In genomic region chr6:28397681-28398203, GRCm38 (mm10) we compare ENCODE assay signal across 8 mouse cellular contexts. TPM values are rescaled to one million over a fixed set of nuclear protein-coding genes. Genes with fewer than 3 reads are reported as not detected.
DNase-seq lines count a peak whose midpoint lies in the region; ATAC-seq and TF ChIP-seq lines count a peak whose summit lies in the region.

Zfp800 (minus strand) TSS chr6:28398005.

- H3K4me1 ChIP-seq in embryonic facial prominence, embryonic 13.5 days: no peaks in the 10 kb centered on the region
- H3K4me1 ChIP-seq in hindbrain, embryonic 12.5 days: peaks cover 3% of the 10 kb centered on the region; the same call in 1 of the 2 replicates
- H3K4me1 ChIP-seq in liver, embryonic 12.5 days: no peaks in the 10 kb centered on the region
- H3K4me1 ChIP-seq in olfactory bulb, adult 2 months (ENCODE audit: control insufficient read depth, insufficient read depth, low read length): peaks cover 6% of the 10 kb centered on the region; the same call in 1 of the 2 replicates

- no peak for TF ChIP-seq POLR2A in olfactory bulb, adult 2 months (IDR thresholded peaks at IDR 0.05; ENCODE audit: insufficient read depth, low read depth, low read length)

- ATAC-seq in embryonic facial prominence, embryonic 13.5 days (ENCODE audit: insufficient number of reproducible peaks, insufficient read depth, low FRiP score, low TSS enrichment, low read depth): no peak
- peak; percentile 69 for ATAC-seq in hindbrain, embryonic 12.5 days (ENCODE audit: low FRiP score)
- no peak for ATAC-seq in liver, embryonic 12.5 days

- H3K9me3 ChIP-seq in embryonic facial prominence, embryonic 13.5 days: peaks cover 5% of the 10 kb centered on the region; the same call in 1 of the 2 replicates
- peaks cover 5% of the 10 kb centered on the region; the same call in 1 of the 2 replicates for H3K9me3 ChIP-seq in hindbrain, embryonic 12.5 days (replicated peaks)
- H3K9me3 ChIP-seq in liver, embryonic 12.5 days (replicated peaks): 0 out of 2 replicates have a peak, but pooled peaks cover 4% of the 10 kb centered on the region

- H3K4me3 ChIP-seq in embryonic facial prominence, embryonic 13.5 days: peak within 1 kb of the TSS; percentile 42
- peak within 1 kb of the TSS; percentile 48 for H3K4me3 ChIP-seq in hindbrain, embryonic 12.5 days
- peak within 1 kb of the TSS; percentile 44 for H3K4me3 ChIP-seq in liver, embryonic 12.5 days
- peak within 1 kb of the TSS; percentile 46 for H3K4me3 ChIP-seq in olfactory bulb, adult 2 months (ENCODE audit: insufficient read depth, low read depth, low read length)

- WGBS in embryonic facial prominence, embryonic 13.5 days: 1% methylated on average over 33 of the region's 33 CpGs
- under 1% methylated on average over 33 of the region's 33 CpGs for WGBS in hindbrain, embryonic 12.5 days
- under 1% methylated on average over 33 of the region's 33 CpGs for WGBS in liver, embryonic 12.5 days (ENCODE audit: insufficient replicate concordance)
- WGBS in olfactory bulb, adult 2 months: 2% methylated on average over 33 of the region's 33 CpGs

- TF ChIP-seq CTCF in olfactory bulb, adult 2 months (IDR thresholded peaks at IDR 0.05; ENCODE audit: insufficient read depth, low read depth, low read length): no peak

- peak within 1 kb of the TSS; percentile 65 for H3K9ac ChIP-seq in embryonic facial prominence, embryonic 13.5 days
- H3K9ac ChIP-seq in hindbrain, embryonic 12.5 days: peak within 1 kb of the TSS; percentile 61
- H3K9ac ChIP-seq in liver, embryonic 12.5 days: no peak within 1 kb of the TSS

- H3K27ac ChIP-seq in embryonic facial prominence, embryonic 13.5 days: no peak within 1 kb of the TSS
- H3K27ac ChIP-seq in hindbrain, embryonic 12.5 days: 0 out of 2 replicates have a peak within 1 kb of the TSS, but pooled peaks have one; percentile 30
- no peak within 1 kb of the TSS for H3K27ac ChIP-seq in liver, embryonic 12.5 days
- H3K27ac ChIP-seq in olfactory bulb, adult 2 months (ENCODE audit: insufficient read depth, low read depth, low read length): no peak within 1 kb of the TSS

- DNase-seq in kidney, postnatal 10 days: peak; percentile 30
- DNase-seq in kidney, postnatal 25 days: no peak
- peak; percentile 51 for DNase-seq in R1 (ENCODE audit: low read depth, low spot score)
- no peak for DNase-seq in right cerebral cortex, postnatal 36 days (ENCODE audit: low spot score in 2 of 2)

- H3K36me3 ChIP-seq in embryonic facial prominence, embryonic 13.5 days: no peaks in the 10 kb centered on the region
- no peaks in the 10 kb centered on the region for H3K36me3 ChIP-seq in hindbrain, embryonic 12.5 days
- H3K36me3 ChIP-seq in liver, embryonic 12.5 days: no peaks in the 10 kb centered on the region

- peak within 1 kb of the TSS; percentile 74 for H3K4me2 ChIP-seq in embryonic facial prominence, embryonic 13.5 days
- peak within 1 kb of the TSS; percentile 85 for H3K4me2 ChIP-seq in hindbrain, embryonic 12.5 days (replicated peaks)
- peak within 1 kb of the TSS; percentile 57 for H3K4me2 ChIP-seq in liver, embryonic 12.5 days

- H3K27me3 ChIP-seq in embryonic facial prominence, embryonic 13.5 days: peaks cover 38% of the 10 kb centered on the region
- peaks cover 16% of the 10 kb centered on the region for H3K27me3 ChIP-seq in hindbrain, embryonic 12.5 days
- peaks cover 71% of the 10 kb centered on the region for H3K27me3 ChIP-seq in liver, embryonic 12.5 days (replicated peaks)

RNA-seq across cellular contexts. Expression of gene Zfp800, which starts in this region (rescaled TPM):
- 16.6 and 20.4 TPM in 2 replicates for polyA plus RNA-seq in embryonic facial prominence, embryonic 13.5 days (2015; fragmentation: Nextera tagmentation; extraction: Ambion mirVana)
- polyA plus RNA-seq in hindbrain, embryonic 12.5 days (2016; fragmentation: Nextera tagmentation; extraction: Ambion mirVana): 21.7 and 22.9 TPM in 2 replicates
- 40.5 and 42.0 TPM in 2 replicates for polyA plus RNA-seq in liver, embryonic 12.5 days (2016; fragmentation: Nextera tagmentation; extraction: Ambion mirVana)
- polyA plus RNA-seq in olfactory bulb, adult 2 months (2012; ENCODE audit: insufficient read depth, insufficient read length, low replicate concordance, missing spikeins): not detected in 2 replicates

Comparison
In these comparisons a context has a peak if more than half of its experiments do, and no peak if none do; other contexts are left out.
1. DNase-seq: peak in kidney, postnatal 10 days (single experiment) and R1 (single experiment); none in kidney, postnatal 25 days (0 of 2) and right cerebral cortex, postnatal 36 days (0 of 2).
2. Peak in every context shown above with its lines, with median percentiles within 50 percentile points of each other: H3K4me2 ChIP-seq and H3K4me3 ChIP-seq.